Mouse (Mus musculus): ENCODE results near the gene Snx29.

DNA sequence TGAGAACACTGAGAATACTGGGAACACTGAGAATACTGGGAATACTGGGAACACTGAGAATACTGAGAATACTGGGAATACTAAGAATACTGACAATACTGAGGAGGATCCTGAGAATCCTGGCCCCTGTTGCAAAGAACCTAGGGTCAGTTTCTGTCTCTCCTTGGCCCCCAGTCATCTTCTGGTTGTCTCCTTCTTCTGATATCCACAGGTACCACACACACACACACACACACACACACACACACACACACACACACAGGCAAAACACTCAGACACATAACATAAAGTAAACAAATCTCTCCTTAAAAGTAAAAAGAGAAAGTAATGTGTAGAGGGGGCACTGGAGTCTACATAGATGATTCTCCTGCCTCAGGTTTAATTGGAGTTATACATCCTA lies 365.1 kb downstream of the Snx29 start:
- TF ChIP-seq CTCF (IDR thresholded peaks at IDR 0.05; ENCODE audit: borderline replicate concordance, insufficient read depth, low read length) (no peak), POLR2A (IDR thresholded peaks at IDR 0.05; ENCODE audit: low read depth, low read length) (no peak)

Measured in embryonic fibroblast, embryonic 13.5 days (primary cell).